In genomic region chr7:46832112-46832810, GRCm38 (mm10) we compare ENCODE assay signal across 16 mouse cellular contexts. TPM values are rescaled to one million over a fixed set of nuclear protein-coding genes. Genes with fewer than 3 reads are reported as not detected.
A peak's percentile ranks its signal among the peaks of the same experiment; 100 is the strongest.
DNase-seq lines count a peak whose midpoint lies in the region; ATAC-seq and TF ChIP-seq lines count a peak whose summit lies in the region.
"Not testable (repeated sequence)": the region's sequence is repeated elsewhere in the genome, so short reads cannot be mapped to it uniquely, and the experiment has no call there.
"Had no signal": no experiment of that assay in that cellular context is flagged by ENCODE, and none has a peak within 500 bp of the region (broad histone marks: within the 10 kb centered on the region; RNA-seq: fewer than 3 reads in every experiment).

No protein-coding gene starts in this region.

- TF ChIP-seq CTCF in thymus, adult 2 months (IDR thresholded peaks at IDR 0.05; ENCODE audit: borderline replicate concordance, control insufficient read depth, extremely low read depth, insufficient read depth, low read length, poor library complexity), result not testable (repeated sequence)

- H3K9me3 ChIP-seq in liver, embryonic 13.5 days (replicated peaks), result not testable (repeated sequence)

- not testable (repeated sequence) for H3K27me3 ChIP-seq in liver, embryonic 13.5 days; thymus, adult 2 months (ENCODE audit: control insufficient read depth, insufficient read depth, low read length)

- not testable (repeated sequence) for H3K4me3 ChIP-seq in liver, embryonic 13.5 days (replicated peaks); thymus, adult 2 months (ENCODE audit: control insufficient read depth, insufficient read depth, low read length)

- H3K4me2 ChIP-seq in liver, embryonic 13.5 days, result not testable (repeated sequence)

- peak; percentile 73 for ATAC-seq in activated CD4-positive, CD25-positive, alpha-beta regulatory T cell, adult 4 months
- not testable (repeated sequence) for ATAC-seq in liver, embryonic 13.5 days (ENCODE audit: low read depth)

- H3K36me3 ChIP-seq in liver, embryonic 13.5 days; thymus, adult 2 months (ENCODE audit: control insufficient read depth, insufficient read depth, low read length): not testable (repeated sequence)

- peak overlapping the region; percentile 80; the same call in 1 of the 2 replicates for H3K27ac ChIP-seq in liver, embryonic 13.5 days
- peak overlapping the region; percentile 84 for H3K27ac ChIP-seq in thymus, adult 2 months (ENCODE audit: control insufficient read depth, insufficient read depth, low read length)

- peak; percentile 63 for DNase-seq in CD4-positive, CD25-positive, alpha-beta regulatory T cell, adult 2 months (ENCODE audit: low read depth, low spot score)
- peak; percentile 72 for DNase-seq in induced T-regulatory cell, adult 2 months (ENCODE audit: low read depth)
- not testable (repeated sequence) for DNase-seq in liver, embryonic 13.5 days
- DNase-seq in naive thymus-derived CD4-positive, alpha-beta T cell, adult 2 months (ENCODE audit: low read depth), result peak; percentile 70
- peak; percentile 21 for DNase-seq in thymus, adult 2 months
- peak; percentile 3 for DNase-seq in yolk sac, embryonic 10.5 days (ENCODE audit: low spot score)

- TF ChIP-seq POLR2A in thymus, adult 2 months (IDR thresholded peaks at IDR 0.05; ENCODE audit: control insufficient read depth, extremely low read depth, insufficient read depth, low read length, poor library complexity), result not testable (repeated sequence)

- not testable (repeated sequence) for H3K9ac ChIP-seq in liver, embryonic 13.5 days

- H3K4me1 ChIP-seq in liver, embryonic 13.5 days (replicated peaks), result peaks cover 63% of the 10 kb centered on the region
- H3K4me1 ChIP-seq in thymus, adult 2 months (replicated peaks; ENCODE audit: control insufficient read depth, insufficient read depth, low read length), result peaks cover 40% of the 10 kb centered on the region

- WGBS in liver, embryonic 13.5 days (ENCODE audit: insufficient replicate concordance), result 71% methylated on average over 11 of the region's 11 CpGs
- WGBS in thymus, adult 2 months, result 69% methylated on average over 11 of the region's 11 CpGs

RNA-seq across cellular contexts. Expression of gene Ldha, which starts 9.0 kb away (rescaled TPM):
- polyA plus RNA-seq in activated CD4-positive, CD25-positive, alpha-beta regulatory T cell, adult 4 months (2017; shearing (Covaris generic)), result 1,000 to 10,000 TPM; 1,036 to 1,248 TPM
- 1,268 and 1,277 TPM in 2 replicates for polyA plus RNA-seq in liver, embryonic 13.5 days (2015; fragmentation: Nextera tagmentation; extraction: Ambion mirVana)
- 600 and 660 TPM in 2 replicates for polyA plus RNA-seq in thymus, adult 2 months (2012; rRNA removed)

RNA-seq across cellular contexts. Expression of gene Ldhc, which starts 28.7 kb away (rescaled TPM):
- polyA plus RNA-seq in activated CD4-positive, CD25-positive, alpha-beta regulatory T cell, adult 4 months (2017; shearing (Covaris generic)), result not detected
- 0.19 and 0.55 TPM in 2 replicates for polyA plus RNA-seq in liver, embryonic 13.5 days (2015; fragmentation: Nextera tagmentation; extraction: Ambion mirVana)
- 0.20 TPM in 1 of 2 replicates, not detected in the other for polyA plus RNA-seq in thymus, adult 2 months (2012; rRNA removed)
- polyA plus RNA-seq: adrenal gland, adult 2 months; C2C12; embryonic facial prominence, embryonic 13.5 days; forebrain, embryonic 12.5 days; frontal cortex, adult 2 months; G1E; heart, embryonic 12.5 days; heart, postnatal 0 days; hindbrain, embryonic 11.5 days had no signal

RNA-seq across cellular contexts. Expression of gene Gtf2h1, which starts 36.4 kb away (rescaled TPM):
- 10 to 100 TPM; 22.9 to 23.4 TPM for polyA plus RNA-seq in activated CD4-positive, CD25-positive, alpha-beta regulatory T cell, adult 4 months (2017; shearing (Covaris generic))
- polyA plus RNA-seq in liver, embryonic 13.5 days (2015; fragmentation: Nextera tagmentation; extraction: Ambion mirVana), result 42.2 and 53.1 TPM in 2 replicates
- polyA plus RNA-seq in thymus, adult 2 months (2012; rRNA removed), result 13.0 and 14.4 TPM in 2 replicates

RNA-seq across cellular contexts. Expression of gene Hps5, which starts 36.4 kb away (rescaled TPM):
- 10 to 100 TPM; 17.6 to 17.8 TPM for polyA plus RNA-seq in activated CD4-positive, CD25-positive, alpha-beta regulatory T cell, adult 4 months (2017; shearing (Covaris generic))
- polyA plus RNA-seq in liver, embryonic 13.5 days (2015; fragmentation: Nextera tagmentation; extraction: Ambion mirVana), result 5.8 and 8.2 TPM in 2 replicates
- 21.4 and 22.3 TPM in 2 replicates for polyA plus RNA-seq in thymus, adult 2 months (2012; rRNA removed)
